ENCODE assay signal across 9 mouse cellular contexts in genomic region chr9:77758481-77758880, GRCm38 (mm10).
"Had no signal": no experiment of that assay in that cellular context is flagged by ENCODE, and none has a peak within 500 bp of the region (broad histone marks: within the 10 kb centered on the region; RNA-seq: fewer than 3 reads in every experiment).

No protein-coding gene starts in this region.

- H3K9me3 ChIP-seq: midbrain, embryonic 13.5 days; stomach, embryonic 15.5 days had no signal

- H3K36me3 ChIP-seq: stomach, embryonic 15.5 days had no signal

- H3K4me3 ChIP-seq: left cerebral cortex, adult 2 months; midbrain, embryonic 13.5 days; stomach, embryonic 15.5 days had no signal

- H3K27me3 ChIP-seq: midbrain, embryonic 13.5 days; stomach, embryonic 15.5 days had no signal

- DNase-seq: kidney, adult 8-10 months; lung, postnatal 36 days; right cerebral cortex, postnatal 14 days; thymus, adult 2 months; thymus, postnatal 25 days had no signal

- H3K9ac ChIP-seq: midbrain, embryonic 13.5 days; stomach, embryonic 15.5 days had no signal

- H3K4me2 ChIP-seq: midbrain, embryonic 13.5 days; stomach, embryonic 15.5 days had no signal

- ATAC-seq: intestine, postnatal 0 days; midbrain, embryonic 13.5 days had no signal

- H3K27ac ChIP-seq: left cerebral cortex, adult 2 months; midbrain, embryonic 13.5 days; stomach, embryonic 15.5 days had no signal
